Mouse (Mus musculus) cerebral cortex, adult 2 months (tissue): ENCODE results near the gene Gm614.

Experiments
- WGBS: fragments of 180-500 bp; shearing (Covaris S2); methylation state at CpG from one replicate; pipeline ENCODE4 v1.1.7; 2018; 5-methylcytosine and 5-hydroxymethylcytosine counted together

Gene Gm614

GRCm38 (mm10) chrX:101263892-101264291 lies at the start of gene Gm614:
Gm614 (minus strand) TSS chrX:101263992.
- 82% methylated on average over 1 of the region's 1 CpGs for WGBS

DNA sequence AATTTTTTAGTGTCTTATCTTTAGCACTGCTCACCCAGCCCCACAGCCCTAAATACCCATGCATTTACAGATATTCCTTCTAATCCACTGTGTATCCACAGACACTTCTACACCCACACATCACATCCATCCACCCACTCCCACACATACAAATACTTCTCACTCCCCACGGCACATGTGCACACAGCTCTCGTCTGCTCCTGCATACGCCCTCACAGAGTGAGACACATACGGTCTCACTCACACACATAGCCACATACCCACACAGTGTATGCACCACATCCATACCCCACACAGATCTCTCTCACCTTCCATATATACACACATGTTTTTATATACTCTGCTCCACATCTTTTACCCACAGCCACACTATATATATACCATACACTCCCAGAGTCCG lies 45.5 kb upstream of the Gm614 start:
- 48% methylated on average over 5 of the region's 5 CpGs for WGBS

DNA sequence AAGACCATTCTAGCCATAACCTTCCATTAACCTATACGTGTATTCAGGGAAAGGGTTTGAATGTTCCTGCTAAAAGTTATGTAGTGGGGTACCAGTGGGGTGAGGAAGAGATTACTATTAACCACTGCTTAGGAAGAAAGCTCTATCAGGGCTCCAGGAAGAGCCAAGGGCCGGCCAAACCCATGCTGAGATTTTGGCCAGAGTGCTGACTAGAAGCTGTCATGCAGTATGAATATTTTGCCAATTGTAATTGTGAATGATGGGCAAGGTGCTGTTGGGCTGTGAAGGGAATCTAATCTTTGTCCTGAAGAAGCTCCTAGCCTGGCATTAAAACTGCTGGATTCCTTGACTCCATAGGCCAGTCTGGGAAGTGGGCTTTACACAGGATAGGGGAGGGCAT lies 40.9 kb upstream of the Gm614 start:
- 33% methylated on average over 2 of the region's 2 CpGs for WGBS

DNA sequence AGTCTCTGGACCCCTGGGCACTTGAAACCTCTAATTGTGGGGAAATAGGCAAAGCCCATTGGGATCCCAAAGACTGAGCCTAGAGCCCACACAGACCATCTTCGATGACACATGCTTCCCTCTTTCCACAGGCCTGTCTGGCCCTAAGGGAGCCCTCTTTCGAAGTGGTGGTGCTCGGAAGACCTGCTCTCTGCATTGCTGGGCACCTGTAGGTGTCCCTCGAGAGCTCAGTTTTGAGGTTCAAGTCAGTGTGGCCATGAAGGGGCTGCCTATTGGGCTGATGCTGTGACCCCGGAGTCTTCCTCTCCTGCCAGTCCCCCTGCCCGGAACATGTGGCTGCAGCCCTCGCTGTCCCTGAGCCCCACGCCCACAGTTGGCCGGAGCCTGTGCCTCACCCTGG lies 37.9 kb upstream of the Gm614 start:
- 20% methylated on average over 9 of the region's 9 CpGs for WGBS

GRCm38 (mm10) chrX:101300427-101301030 lies 36.7 kb upstream of the Gm614 start:
- WGBS: 11% methylated on average over 13 of the region's 13 CpGs

DNA sequence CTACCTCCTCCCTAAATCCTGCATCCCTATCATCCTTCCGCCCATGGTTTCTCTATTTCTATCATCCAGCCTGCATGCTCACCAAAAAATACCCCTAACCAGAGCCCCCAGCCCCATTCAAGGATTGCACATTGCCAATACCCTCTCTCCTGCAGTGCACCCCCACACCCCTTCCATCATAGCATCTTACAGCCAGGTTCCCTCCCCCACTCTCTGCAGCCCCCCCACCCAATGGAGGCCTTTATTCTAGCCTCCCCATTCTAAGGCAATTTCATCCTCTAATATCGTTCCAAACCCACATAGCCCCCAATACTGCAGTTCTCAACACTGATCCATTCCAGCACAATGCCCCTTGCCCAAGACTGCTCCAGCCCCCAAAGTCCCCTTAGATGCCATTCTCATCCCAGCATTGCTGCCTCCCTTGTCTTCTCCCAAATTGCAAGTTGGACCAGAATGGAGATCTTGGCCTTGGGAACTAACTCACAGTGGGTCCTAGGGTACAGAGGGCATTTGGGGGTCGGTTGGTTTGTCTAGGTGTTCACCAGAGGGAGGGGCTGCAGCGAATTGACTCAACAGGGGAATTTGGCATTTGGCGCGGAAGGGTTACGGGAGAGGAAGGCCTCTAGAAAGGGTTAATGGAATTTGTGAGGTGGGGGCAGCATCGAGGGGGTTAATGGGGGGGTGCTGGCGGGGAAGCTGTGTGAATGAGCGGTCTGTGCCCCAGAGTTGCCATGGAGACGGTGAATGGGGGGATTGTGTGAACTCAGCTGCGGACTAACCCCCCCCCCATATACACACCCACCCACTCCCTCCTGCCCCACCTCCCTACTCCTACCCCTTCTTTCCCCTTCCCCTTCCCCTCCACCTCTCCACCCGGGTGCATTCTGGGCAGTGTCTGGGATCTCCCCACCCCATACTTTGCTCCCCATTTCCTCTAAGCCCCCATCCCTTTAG lies 36.0 kb upstream of the Gm614 start:
- WGBS: 5% methylated on average over 7 of the region's 13 CpGs

GRCm38 (mm10) chrX:101299055-101299454 lies 35.3 kb upstream of the Gm614 start, which contains the start of gene Nlgn3:
Nlgn3 (plus strand) TSS chrX:101299168.
- WGBS: 0% methylated on average over 13 of the region's 24 CpGs

DNA sequence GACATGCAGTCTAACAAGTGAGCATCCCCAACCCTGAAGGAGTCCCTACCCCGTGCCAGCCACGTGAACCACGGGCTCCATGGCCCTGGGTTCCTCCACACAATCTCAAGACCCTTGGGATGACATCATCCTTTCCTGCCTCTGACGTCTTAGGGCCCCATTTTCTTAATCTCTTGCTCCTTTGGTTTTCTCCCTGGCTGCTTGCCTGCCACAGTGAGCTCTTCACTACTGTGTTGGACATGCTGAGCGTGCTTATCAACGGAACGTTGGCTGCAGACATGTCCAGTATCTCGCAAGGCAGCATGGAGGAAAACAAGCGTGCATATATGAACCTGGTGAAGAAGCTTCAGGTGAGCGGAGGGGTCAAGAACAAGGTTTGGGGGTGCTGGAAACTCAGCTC lies 26.3 kb upstream of the Gm614 start:
- WGBS: 87% methylated on average over 10 of the region's 10 CpGs

DNA sequence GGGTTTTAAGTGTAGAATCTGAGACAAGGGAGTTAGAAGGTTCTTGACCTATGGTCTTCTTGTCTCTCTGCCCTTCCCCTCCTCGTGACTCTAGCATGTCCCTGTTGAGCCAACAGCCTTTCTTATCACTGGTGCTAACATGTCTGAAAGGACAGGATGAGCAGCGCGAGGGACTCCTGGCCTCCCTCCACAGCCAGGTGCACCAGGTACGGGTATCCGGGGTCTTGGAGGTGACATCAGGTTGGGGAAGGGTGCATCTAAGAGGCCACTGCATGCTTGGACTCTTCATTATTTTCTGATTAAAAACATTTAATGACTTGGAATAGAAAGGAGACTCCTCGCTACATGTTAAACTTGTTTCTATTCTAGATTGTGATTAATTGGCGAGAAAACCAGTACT lies 25.2 kb upstream of the Gm614 start:
- 98% methylated on average over 7 of the region's 7 CpGs for WGBS

GRCm38 (mm10) chrX:101288432-101288831 lies 24.6 kb upstream of the Gm614 start:
- 89% methylated on average over 6 of the region's 6 CpGs for WGBS

- WGBS: 96% methylated on average over 3 of the region's 3 CpGs
Measured at GRCm38 (mm10) chrX:101287543-101287942, 23.8 kb upstream of the Gm614 start.

GRCm38 (mm10) chrX:101285953-101286670 lies 22.3 kb upstream of the Gm614 start:
- whole genome bisulfite sequencing: 94% methylated on average over 14 of the region's 14 CpGs

DNA sequence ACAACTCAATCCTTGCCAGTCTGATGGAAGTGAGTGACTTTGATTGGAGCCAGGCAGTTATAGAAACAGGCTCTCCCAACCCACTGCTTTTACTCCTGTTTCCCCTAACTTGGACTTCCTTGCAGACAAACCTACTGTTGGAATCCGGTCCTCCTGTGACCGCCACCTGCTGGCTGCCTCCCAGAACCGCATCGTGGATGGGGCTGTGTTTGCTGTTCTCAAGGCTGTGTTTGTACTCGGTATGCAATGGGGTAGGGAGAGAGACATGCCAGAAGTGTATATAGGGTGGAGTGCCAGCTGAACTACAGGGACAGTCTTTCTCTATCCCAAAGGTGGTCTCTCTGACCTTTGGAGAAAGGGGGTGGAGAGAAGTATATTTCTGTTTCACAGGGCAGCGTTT lies 21.7 kb upstream of the Gm614 start:
- WGBS: 16% methylated on average over 6 of the region's 6 CpGs

DNA sequence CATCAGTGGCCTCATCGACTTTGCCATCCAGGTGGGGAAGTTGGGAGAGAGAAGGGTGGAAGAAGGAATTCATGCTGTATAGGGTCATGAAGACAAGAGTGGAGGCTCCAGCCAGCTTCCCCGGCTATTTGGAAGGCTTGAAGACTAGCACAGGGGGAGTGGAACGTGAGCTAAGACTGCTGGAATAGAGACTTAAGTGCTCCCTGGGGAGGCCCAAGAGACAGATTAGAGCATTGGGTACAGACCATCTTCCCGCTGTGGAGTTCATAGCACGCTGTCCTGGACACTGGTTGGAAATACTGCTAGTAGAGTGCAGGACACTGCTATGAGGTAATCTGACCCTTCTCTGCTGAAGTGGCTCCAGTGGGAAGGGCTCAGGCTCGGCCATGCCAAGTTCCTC lies 19.0 kb upstream of the Gm614 start:
- WGBS: 85% methylated on average over 6 of the region's 6 CpGs

GRCm38 (mm10) chrX:101273875-101274738 lies 10.3 kb upstream of the Gm614 start, which contains the start of gene Med12:
Med12 (plus strand) TSS chrX:101274030.
- 5% methylated on average over 52 of the region's 54 CpGs for WGBS

DNA sequence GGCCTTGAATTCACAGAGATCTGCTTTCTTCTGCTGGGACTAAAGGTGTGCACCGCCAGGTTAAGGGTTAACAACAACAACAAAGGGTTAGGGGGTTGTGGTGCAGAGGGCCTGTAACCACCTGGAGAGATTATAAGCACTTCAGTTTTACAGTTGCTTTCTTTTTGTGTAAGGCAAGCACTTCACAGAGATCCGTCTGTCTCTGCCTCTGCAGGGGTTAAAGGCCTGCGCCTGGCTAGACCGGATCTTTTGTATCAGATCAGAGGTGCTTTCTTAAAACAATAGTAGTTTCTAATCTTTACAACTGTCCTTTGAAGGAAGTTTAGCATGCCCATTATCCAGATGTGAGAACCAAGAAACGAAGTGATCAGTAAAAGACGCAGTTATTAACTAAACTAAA lies 9.6 kb upstream of the Gm614 start:
- 18% methylated on average over 6 of the region's 6 CpGs for WGBS

DNA sequence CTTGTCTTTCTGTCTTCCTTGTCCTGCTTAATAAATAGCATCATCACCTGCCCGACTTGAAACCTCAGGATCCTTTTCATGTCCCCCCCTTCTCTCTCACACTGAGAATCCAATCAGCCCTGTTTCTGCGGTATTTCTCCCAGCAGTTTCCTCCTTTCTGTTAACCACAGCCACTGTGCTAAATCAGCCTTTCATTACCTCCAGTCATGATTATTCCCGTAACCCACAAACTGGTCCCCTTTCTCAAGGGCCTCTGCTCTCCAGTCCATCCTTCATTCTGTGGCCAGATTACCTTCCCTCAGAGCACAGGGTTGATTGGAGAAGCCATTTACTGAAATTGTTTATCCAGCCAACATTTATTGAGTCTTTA lies 4.9 kb upstream of the Gm614 start, which contains the start of gene Gm20489:
TSS of gene Gm20489 (minus strand) at position 269 of the 370 bp plus-strand sequence.
- WGBS: 81% methylated on average over 3 of the region's 3 CpGs

DNA sequence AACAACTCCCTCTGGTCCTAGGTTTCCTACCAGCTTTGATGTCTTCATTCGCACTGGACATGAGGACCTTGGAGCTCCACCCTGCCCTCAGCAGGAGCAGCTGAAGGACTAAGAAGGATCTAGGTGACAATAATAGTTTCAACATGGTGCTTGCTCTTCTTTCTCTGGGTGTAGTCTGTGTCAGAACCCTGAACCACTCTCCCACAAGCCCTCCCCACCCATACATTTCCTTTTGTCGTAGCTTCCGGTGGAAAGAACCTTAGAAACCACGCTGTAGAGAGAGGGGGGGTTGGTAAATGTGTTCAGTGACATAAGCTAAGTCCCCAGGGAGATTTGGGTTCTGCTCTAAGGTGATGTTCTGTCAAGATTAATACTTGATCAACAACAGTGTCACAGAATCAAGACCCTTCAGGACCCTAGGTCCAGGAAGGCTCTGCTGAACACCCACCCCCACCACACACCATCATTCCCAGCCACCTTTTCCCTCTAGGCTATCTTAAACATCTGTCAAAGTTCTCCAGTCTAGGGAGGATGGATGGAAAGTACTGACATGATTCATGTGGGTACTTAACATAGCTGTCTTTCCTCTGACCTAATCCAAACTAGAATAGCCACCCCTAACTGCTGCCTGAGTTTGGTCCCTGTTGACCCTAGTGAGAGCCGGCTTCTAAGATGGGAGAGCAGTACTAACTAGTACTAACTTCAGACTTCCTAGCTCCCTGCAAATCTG lies 4.4 kb upstream of the Gm614 start, which contains the start of gene Il2rg:
TSS of gene Il2rg (minus strand) at position 231 of the 730 bp plus-strand sequence.
- 71% methylated on average over 5 of the region's 5 CpGs for WGBS

DNA sequence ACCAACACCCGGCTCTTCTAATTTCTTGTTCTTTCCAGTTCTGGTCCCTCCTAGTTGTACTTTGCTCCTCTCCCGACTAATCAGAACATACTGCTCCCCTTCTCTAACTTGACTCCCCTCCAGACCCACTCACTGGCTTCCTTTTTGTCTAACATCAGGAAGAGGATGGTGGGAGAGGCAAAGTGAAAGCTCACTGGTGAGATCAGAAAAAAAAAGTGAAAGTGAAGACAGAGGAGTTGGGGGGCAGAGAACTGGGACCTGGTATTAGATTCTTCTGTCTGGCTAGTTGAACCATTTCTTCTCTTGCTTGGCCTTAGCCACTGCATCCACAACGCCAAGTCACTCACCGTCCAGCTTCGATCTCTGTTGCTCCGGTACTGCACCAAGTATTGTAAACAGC lies 2.8 kb upstream of the Gm614 start:
- WGBS: 96% methylated on average over 6 of the region's 6 CpGs
